Mouse (Mus musculus) midbrain, embryonic 11.5 days (tissue): ENCODE results near the gene Utrn. TPM values are rescaled to one million over a fixed set of nuclear protein-coding genes. Genes with fewer than 3 reads are reported as not detected.
A peak's percentile ranks its signal among the peaks of the same experiment; 100 is the strongest.

Source experiments
- ATAC-seq: fragments of 200-750 bp; cut with Nextera tagmentation; 2 replicates; pipeline ENCODE4 v1.8.0; 2017; ENCODE audit warnings: moderate TSS enrichment, moderate library complexity; ENCODE audit not compliant: low FRiP score
- DNase-seq: peaks from one replicate; pipeline ENCODE4 v3.0.0; 2015; ENCODE audit warnings: low spot score; ENCODE audit errors: missing footprints
- H3K27ac ChIP-seq: fragments of 300-500 bp; sonication (generic); 2 replicates; pipeline ENCODE4 v1.5.1; 2014; ENCODE audit warnings: low read depth, low read length
- H3K27me3 ChIP-seq: fragments of 300-500 bp; sonication (generic); 2 replicates; pipeline ENCODE4 v1.6.1; 2014; ENCODE audit warnings: mild to moderate bottlenecking, low read length, moderate library complexity, mixed read lengths; ENCODE audit not compliant: control insufficient read depth, insufficient read depth
- H3K36me3 ChIP-seq: fragments of 300-500 bp; sonication (generic); 2 replicates; pipeline ENCODE4 v1.6.1; 2014; ENCODE audit warnings: mild to moderate bottlenecking, low read length, moderate library complexity, mixed read lengths; ENCODE audit not compliant: control insufficient read depth, insufficient read depth
- H3K4me1 ChIP-seq: fragments of 300-500 bp; sonication (generic); 2 replicates; pipeline ENCODE4 v1.6.1; 2014; ENCODE audit warnings: low read length; ENCODE audit not compliant: control insufficient read depth, insufficient read depth
- H3K4me2 ChIP-seq: fragments of 300-500 bp; sonication (generic); 2 replicates; pipeline ENCODE4 v1.6.1; 2014; ENCODE audit warnings: mild to moderate bottlenecking, moderate library complexity
- H3K4me3 ChIP-seq: fragments of 300-500 bp; sonication (generic); 2 replicates; pipeline ENCODE4 v1.5.1; 2014; ENCODE audit warnings: low read depth, low read length
- H3K9ac ChIP-seq: fragments of 300-500 bp; sonication (generic); 2 replicates; pipeline ENCODE4 v1.6.1; 2014; ENCODE audit warnings: low read length
- H3K9me3 ChIP-seq: fragments of 300-500 bp; sonication (generic); 2 replicates; pipeline ENCODE4 v1.6.1; 2016; ENCODE audit warnings: low read length; ENCODE audit not compliant: control insufficient read depth
- WGBS: fragments of 180-500 bp; shearing (Covaris S2); extraction: QIAGEN DNeasy Blood & Tissue Kit; methylation state at CpG from one replicate; pipeline ENCODE4 v1.1.7; 2014; 5-methylcytosine and 5-hydroxymethylcytosine counted together
- polyA plus RNA-seq: library from polyadenylated mRNA; unstranded; fragments of >200 nt; fragmentation: Nextera tagmentation; extraction: Ambion mirVana; gene quantifications from 2 replicates; pipeline ENCODE4 v1.2.1, GENCODE M21; 2014

The Utrn gene
- polyA plus RNA-seq, 1 experiment from 2014 or later, result 29.1 TPM

DNA sequence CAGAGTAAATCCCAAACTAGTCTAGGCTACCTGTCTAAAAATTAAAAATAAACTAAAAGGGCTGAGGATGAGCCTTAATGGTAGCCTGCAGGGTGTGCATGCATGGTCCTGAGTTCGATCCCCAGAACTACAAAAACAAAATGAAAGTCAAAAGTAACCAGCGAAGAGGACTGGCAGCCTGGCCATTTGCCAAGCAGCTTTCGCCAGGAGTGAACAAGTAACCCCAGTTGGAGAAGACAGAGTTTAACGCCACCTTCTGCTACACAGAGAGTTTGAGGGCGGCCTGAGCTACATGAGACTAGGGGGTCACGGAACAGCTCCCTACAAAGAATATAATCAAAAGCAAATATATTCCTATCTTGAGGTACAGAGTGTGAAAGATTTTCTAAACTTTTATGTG lies 4.0 kb downstream of the Utrn start:
- H3K4me1 ChIP-seq, result peaks cover 10% of the 10 kb centered on the region; the same call in 1 of the 2 replicates
- ATAC-seq (no peak), DNase-seq (no peak)
- no peak overlapping the region for H3K4me3 ChIP-seq
- no peak overlapping the region for H3K9ac ChIP-seq
- no peaks in the 10 kb centered on the region for H3K36me3 ChIP-seq
- H3K27ac ChIP-seq, result no peak overlapping the region
- H3K4me2 ChIP-seq, result no peak overlapping the region
- H3K27me3 ChIP-seq, result no peaks in the 10 kb centered on the region
- no peaks in the 10 kb centered on the region for H3K9me3 ChIP-seq
- 95% methylated on average over 6 of the region's 6 CpGs for WGBS

DNA sequence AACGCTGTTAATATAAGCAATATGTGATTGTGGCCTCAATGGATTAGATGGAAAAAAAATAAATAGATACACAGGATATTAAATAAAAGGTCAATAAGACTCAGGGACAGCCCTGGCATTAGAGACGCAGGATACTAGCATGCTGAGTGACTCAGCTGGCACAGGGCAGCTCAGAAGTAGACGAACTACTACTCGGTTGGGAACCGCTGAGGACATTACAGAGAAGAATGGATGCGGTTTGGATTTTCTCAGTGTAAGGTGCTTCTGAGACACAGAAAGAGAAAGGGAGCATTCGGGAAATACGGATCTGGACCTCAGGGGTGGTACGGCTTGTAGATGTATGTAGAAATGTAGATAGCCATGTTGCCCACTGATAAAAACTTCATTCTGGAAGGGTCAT lies 5.6 kb downstream of the Utrn start:
- H3K9ac ChIP-seq, result no peak overlapping the region
- no peak overlapping the region for H3K4me2 ChIP-seq
- H3K4me1 ChIP-seq, result peaks cover 10% of the 10 kb centered on the region; the same call in 1 of the 2 replicates
- WGBS, result 91% methylated on average over 9 of the region's 9 CpGs
- H3K27ac ChIP-seq, result no peak overlapping the region
- no peak overlapping the region for H3K4me3 ChIP-seq
- ATAC-seq (no peak), DNase-seq (peak; percentile 59)
- no peaks in the 10 kb centered on the region for H3K9me3 ChIP-seq
- H3K27me3 ChIP-seq, result no peaks in the 10 kb centered on the region
- no peaks in the 10 kb centered on the region for H3K36me3 ChIP-seq

DNA sequence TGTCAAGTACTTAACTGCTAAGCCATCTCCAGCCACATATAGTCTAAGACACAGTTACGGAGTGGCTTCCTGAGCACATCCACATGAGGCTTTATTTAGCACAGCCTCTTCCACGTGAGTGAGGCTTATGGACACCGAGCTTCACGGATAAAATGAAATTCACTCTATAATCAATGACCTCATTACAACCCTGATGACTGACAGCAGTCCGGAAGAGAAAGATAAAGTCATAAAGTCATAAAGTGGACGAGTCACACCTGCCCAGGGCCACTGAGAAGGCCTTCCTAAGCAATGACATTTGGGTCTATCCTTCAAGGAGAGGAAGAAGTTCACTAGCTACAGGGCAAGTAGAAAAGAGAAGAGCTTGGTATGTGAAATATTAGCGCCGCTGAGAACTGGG lies 7.1 kb downstream of the Utrn start:
- no peak overlapping the region for H3K27ac ChIP-seq
- 90% methylated on average over 8 of the region's 8 CpGs for WGBS
- DNase-seq (peak; percentile 19), ATAC-seq (no peak)
- peaks cover under 1% of the 10 kb centered on the region; the same call in 1 of the 2 replicates for H3K4me1 ChIP-seq
- no peaks in the 10 kb centered on the region for H3K36me3 ChIP-seq
- H3K9me3 ChIP-seq, result no peaks in the 10 kb centered on the region
- no peak overlapping the region for H3K4me2 ChIP-seq
- no peaks in the 10 kb centered on the region for H3K27me3 ChIP-seq
- no peak overlapping the region for H3K9ac ChIP-seq
- H3K4me3 ChIP-seq, result no peak overlapping the region

DNA sequence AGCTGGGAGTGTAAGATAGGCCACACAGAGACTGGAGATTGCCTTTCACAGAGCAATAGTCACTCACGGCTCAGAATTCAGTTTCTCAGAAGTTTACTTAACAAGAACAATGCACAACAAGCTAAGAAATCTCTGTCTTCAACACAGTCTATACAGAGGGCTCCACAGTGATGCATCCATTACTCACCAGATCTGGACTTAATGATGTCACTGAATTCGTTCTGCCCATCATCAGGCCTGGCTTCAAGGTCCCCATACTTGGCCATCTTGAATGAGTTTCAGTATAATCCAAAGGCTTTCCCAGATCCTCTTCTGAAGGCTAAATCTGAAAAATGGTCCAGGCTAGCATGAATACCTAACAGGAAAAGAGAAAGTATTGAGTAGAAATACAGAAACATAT lies 7.8 kb downstream of the Utrn start:
- Histone ChIP-seq H3K4me1 (no peaks in the 10 kb centered on the region), H3K27me3 (no peaks in the 10 kb centered on the region), H3K36me3 (no peaks in the 10 kb centered on the region), H3K27ac (no peak overlapping the region), H3K4me3 (no peak overlapping the region), H3K9ac (no peak overlapping the region), H3K9me3 (no peaks in the 10 kb centered on the region), H3K4me2 (no peak overlapping the region)
- no peak for DNase-seq
- 80% methylated on average over 2 of the region's 2 CpGs for WGBS
- no peak for ATAC-seq

DNA sequence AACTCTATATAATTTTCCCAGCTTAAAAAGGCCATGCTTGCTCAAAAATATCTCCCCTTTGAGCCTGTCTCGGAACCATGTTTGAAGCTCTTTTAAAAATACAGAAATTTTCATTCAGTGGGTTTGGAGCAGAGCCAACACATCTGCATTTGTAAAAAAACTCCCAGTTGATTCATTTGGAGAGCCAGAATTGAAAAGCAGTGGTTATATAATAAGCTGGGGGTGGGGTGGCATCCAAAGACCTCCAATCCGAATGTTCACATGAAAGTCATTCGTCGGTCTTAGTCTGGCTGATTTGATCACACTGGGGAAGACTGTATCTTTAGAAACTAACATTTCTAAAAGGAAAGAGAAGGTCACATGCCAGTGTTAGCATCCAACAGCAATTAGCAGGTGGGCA lies 8.4 kb downstream of the Utrn start:
- DNase-seq, result no peak
- no peak overlapping the region for H3K4me3 ChIP-seq
- no peak overlapping the region for H3K4me2 ChIP-seq
- H3K9ac ChIP-seq, result no peak overlapping the region
- H3K9me3 ChIP-seq, result no peaks in the 10 kb centered on the region
- no peak overlapping the region for H3K27ac ChIP-seq
- ATAC-seq, result no peak
- no peaks in the 10 kb centered on the region for H3K4me1 ChIP-seq
- 88% methylated on average over 4 of the region's 4 CpGs for WGBS
- no peaks in the 10 kb centered on the region for H3K27me3 ChIP-seq
- H3K36me3 ChIP-seq, result no peaks in the 10 kb centered on the region

DNA sequence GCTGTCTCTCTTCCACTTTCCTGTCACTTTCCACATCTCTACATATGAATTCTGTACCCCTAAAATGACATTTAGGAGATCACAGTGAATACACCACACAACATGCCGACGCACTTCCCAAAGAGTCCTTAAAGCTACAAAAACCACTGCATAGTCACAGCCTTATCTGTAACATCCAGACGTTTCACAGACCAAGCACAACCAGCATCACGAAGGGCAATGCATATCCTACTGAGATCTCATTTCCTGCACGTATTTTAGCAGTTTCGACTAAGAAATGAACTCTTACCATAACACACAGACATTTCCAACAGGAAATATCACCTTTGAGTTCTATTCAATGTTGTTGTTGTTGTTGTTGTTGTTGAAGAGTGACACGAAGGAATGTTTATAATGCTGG lies 8.8 kb downstream of the Utrn start:
- no peak overlapping the region for H3K4me3 ChIP-seq
- H3K4me2 ChIP-seq, result no peak overlapping the region
- H3K9me3 ChIP-seq, result no peaks in the 10 kb centered on the region
- H3K27me3 ChIP-seq, result no peaks in the 10 kb centered on the region
- DNase-seq, result no peak
- no peaks in the 10 kb centered on the region for H3K36me3 ChIP-seq
- H3K9ac ChIP-seq, result no peak overlapping the region
- ATAC-seq, result no peak
- H3K4me1 ChIP-seq, result no peaks in the 10 kb centered on the region
- no peak overlapping the region for H3K27ac ChIP-seq
- 89% methylated on average over 7 of the region's 7 CpGs for WGBS

DNA sequence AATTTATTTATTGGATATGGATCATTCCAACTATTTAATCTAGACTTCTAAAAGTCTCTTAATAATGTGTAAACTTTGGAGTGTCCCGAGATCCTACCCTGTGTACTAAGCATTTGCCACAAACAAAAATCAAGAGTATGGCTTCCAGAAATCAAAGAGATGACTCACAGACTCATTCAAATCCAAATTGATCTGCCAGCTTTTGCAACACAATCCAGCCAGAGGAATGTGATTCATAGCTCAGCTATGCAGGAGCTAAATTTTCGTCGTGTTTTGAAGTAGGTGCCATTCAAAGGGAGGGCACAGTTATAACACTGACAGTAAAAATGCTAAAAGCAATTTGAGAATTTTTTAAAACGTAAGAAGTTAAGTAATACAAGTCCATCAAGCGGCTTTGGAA lies 11.1 kb downstream of the Utrn start:
- 85% methylated on average over 5 of the region's 5 CpGs for WGBS
- no peaks in the 10 kb centered on the region for H3K4me1 ChIP-seq
- no peaks in the 10 kb centered on the region for H3K36me3 ChIP-seq
- DNase-seq (no peak), ATAC-seq (no peak)
- H3K27me3 ChIP-seq, result no peaks in the 10 kb centered on the region
- no peak overlapping the region for H3K27ac ChIP-seq
- H3K9ac ChIP-seq, result no peak overlapping the region
- H3K9me3 ChIP-seq, result no peaks in the 10 kb centered on the region
- no peak overlapping the region for H3K4me3 ChIP-seq
- H3K4me2 ChIP-seq, result no peak overlapping the region

DNA sequence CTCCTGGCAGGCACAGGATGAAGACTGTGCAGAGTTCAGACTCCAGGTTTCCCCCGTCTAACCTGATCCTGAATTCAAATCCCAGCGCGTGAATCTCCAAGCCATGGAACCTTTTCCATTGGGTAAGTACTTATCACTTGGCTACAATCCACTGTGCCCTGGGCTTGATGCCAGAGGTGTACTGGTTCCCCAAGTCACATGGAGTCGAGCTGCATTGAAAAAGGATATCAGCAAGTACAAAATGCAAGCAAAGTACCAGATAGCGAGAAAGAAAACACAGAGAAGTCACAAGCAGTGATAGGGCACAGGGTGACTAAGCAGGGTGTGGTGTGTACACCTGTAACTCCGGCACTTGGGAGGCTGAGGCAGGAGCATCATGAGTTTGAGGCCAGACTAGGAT lies 14.9 kb downstream of the Utrn start:
- H3K27me3 ChIP-seq, result no peaks in the 10 kb centered on the region
- no peaks in the 10 kb centered on the region for H3K36me3 ChIP-seq
- WGBS, result 92% methylated on average over 6 of the region's 6 CpGs
- no peak overlapping the region for H3K4me3 ChIP-seq
- DNase-seq (peak; percentile 59), ATAC-seq (no peak)
- no peaks in the 10 kb centered on the region for H3K9me3 ChIP-seq
- no peak overlapping the region for H3K4me2 ChIP-seq
- H3K27ac ChIP-seq, result no peak overlapping the region
- H3K9ac ChIP-seq, result no peak overlapping the region
- no peaks in the 10 kb centered on the region for H3K4me1 ChIP-seq

DNA sequence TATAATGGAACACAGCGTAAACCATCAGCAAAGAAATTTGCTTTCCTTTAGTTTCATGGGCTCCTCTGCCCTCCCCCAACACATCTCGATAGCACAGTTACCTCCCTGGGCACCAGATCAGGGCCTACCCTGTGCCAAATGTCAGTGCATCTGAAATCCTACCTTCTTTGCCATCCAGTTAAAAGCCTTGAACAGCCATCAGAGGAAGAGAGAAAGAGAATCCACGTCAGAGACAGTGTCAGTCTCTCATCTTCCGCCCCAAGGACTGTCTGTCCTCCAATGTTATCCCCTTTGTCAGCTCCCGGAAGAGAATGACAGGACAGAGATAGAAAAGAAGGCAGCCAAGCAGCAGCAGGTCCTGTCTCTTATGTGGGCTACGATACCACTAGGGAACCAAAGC lies 15.4 kb downstream of the Utrn start:
- WGBS, result 79% methylated on average over 6 of the region's 6 CpGs
- H3K27ac ChIP-seq, result no peak overlapping the region
- ATAC-seq (no peak), DNase-seq (no peak)
- H3K36me3 ChIP-seq, result no peaks in the 10 kb centered on the region
- no peak overlapping the region for H3K9ac ChIP-seq
- H3K9me3 ChIP-seq, result no peaks in the 10 kb centered on the region
- H3K4me2 ChIP-seq, result no peak overlapping the region
- H3K27me3 ChIP-seq, result no peaks in the 10 kb centered on the region
- no peak overlapping the region for H3K4me3 ChIP-seq
- H3K4me1 ChIP-seq, result no peaks in the 10 kb centered on the region

DNA sequence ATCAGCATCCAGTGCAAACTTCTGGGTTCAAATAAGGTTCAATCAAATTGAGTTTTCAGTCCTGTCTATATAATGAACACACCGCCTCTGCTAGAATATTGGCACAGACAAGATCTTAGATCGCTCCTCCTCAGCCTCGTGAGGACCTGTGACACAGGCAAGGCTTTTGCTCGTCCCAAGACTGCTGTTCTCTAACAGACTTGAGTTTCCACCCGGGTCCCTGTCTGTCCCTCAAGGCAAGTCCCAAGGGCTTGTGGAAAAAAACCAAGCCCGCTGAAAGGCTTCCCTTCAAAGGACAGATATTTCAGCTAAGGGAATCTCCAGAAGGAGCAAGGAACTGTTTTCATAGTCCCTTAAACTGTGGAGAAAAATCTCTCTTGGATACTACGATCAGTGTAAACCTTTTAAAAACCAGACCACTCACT lies 16.0 kb downstream of the Utrn start:
- no peak overlapping the region for H3K27ac ChIP-seq
- H3K27me3 ChIP-seq, result no peaks in the 10 kb centered on the region
- ATAC-seq (no peak), DNase-seq (peak; percentile 59)
- no peak overlapping the region for H3K4me2 ChIP-seq
- no peak overlapping the region for H3K4me3 ChIP-seq
- no peak overlapping the region for H3K9ac ChIP-seq
- 80% methylated on average over 7 of the region's 7 CpGs for WGBS
- H3K36me3 ChIP-seq, result no peaks in the 10 kb centered on the region
- H3K4me1 ChIP-seq, result no peaks in the 10 kb centered on the region
- no peaks in the 10 kb centered on the region for H3K9me3 ChIP-seq
